Mouse (Mus musculus) retina, postnatal 7 days (tissue): ENCODE data around the gene Pias1.

Source experiments
- DNase-seq: peaks from one replicate; pipeline ENCODE4 v3.0.0-alpha.2; 2012; ENCODE audit warnings: low read depth, low spot score

Pias1 gene

DNA sequence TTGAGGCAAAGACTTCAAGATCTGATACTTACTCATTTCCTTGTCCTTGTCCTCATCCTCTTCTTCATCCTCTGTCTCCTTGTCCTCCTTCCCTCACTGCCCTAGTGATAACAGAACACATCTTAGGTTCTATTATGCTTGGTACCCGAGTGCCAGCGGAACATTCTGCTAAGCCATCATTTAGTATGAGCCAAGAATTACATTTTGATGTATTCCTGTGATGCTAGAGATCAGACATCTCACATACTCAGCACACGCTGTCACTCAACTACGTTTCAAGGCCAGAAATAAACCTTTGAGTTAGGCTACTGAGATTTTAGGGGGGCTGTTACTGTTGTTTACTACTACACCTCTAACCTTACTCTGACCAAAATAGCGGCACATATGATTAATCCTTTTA, at the start of gene Pias1:
Pias1 (minus strand) TSS at position 101 of the 400 bp plus-strand sequence.
- no peak for DNase-seq

DNA sequence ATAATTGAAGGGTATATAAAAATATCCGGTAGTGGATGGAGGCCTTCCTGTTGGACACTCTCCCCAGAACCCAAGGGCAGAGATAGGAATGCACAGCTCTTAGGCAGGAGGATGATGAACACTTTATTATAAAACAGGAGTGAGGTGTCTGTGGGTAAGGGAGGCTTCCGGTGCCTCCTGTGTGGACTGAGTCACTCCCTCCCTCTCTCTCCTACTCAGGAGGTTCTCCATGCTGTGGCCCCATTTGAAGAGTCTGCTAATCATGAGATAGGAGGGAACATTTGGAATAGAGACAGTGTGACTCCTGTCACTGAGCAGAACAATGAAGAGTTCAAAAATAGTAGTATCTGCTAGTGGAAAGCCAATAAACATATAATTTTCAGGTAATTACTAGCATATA, 47.7 kb upstream of the Pias1 start:
- DNase-seq: no peak

DNA sequence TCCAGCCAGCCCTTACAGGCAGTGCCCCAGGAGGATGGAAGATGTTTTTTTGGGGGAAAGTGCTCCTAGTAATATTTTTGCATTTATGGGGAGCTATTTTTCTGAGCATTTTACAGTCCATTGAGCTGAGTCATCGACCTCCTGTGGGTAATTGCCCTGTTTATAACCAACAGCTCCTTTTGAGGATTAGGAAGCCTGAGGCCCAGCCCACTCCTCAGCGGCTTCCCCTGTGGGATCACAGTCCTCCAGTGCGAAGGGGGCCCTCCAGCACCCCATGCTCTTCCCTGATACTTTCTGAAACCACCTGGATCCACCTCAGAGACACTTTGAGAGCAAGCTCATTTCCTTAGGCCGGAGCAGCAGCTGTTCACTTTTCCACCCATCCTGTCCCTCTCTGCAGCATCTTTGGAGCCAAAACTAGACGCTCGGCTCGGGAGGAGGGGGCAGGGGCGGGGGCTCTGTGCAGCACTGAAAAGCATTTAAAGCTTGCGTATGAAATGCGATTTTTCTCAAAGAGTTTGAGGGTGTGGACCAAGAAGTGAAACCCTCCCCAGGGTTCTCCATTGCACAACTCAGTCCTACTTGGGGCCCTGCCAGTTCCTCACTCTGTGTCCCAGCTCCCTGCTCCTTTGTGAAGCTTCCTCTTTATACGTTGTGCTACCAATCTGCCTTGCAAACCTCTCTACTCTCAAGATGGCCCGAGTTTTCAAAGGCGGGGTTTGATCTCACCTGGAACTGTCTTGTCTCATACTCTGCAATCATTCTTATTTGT, 43.5 kb upstream of the Pias1 start:
- no peak for DNase-seq

DNA sequence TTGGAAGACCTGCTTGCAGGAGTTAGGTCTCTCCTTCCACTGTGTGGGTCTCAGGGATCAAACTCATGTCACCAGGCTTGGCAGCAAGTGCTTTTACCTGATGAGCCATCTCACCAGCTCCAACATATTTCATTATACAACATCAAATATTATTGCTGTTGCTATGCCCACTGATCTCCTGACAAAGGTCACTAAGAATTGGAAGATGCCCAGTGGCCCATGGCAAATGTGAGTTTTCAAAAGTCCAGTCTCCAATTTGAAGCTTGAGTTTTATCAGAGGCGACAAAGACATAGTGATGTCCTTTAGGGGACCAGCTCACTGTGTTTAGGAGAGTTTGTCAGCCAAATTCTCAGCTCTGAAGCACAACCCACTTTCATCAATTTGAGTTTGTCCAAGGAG, 34.8 kb upstream of the Pias1 start:
- DNase-seq: no peak

DNA sequence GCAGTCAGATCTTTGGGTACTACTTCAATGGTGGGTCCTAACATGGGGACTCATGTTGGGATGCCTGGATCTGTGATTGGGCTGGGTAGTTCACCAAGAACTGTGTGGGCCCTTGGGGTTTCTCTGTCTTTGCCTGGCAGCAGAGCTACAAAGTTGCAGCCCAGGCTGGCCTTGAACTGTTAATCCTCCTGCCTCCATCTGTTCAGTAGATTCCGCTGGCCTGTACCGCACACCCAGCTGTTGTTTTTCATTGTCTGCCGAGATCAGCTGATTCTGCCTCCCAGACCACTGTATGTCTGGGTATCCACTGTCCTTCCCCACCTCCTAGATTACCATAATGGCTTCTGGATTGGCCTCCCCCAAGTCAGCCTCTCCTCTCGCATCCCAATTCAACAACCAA, 19.6 kb upstream of the Pias1 start:
- DNase-seq: no peak

DNA sequence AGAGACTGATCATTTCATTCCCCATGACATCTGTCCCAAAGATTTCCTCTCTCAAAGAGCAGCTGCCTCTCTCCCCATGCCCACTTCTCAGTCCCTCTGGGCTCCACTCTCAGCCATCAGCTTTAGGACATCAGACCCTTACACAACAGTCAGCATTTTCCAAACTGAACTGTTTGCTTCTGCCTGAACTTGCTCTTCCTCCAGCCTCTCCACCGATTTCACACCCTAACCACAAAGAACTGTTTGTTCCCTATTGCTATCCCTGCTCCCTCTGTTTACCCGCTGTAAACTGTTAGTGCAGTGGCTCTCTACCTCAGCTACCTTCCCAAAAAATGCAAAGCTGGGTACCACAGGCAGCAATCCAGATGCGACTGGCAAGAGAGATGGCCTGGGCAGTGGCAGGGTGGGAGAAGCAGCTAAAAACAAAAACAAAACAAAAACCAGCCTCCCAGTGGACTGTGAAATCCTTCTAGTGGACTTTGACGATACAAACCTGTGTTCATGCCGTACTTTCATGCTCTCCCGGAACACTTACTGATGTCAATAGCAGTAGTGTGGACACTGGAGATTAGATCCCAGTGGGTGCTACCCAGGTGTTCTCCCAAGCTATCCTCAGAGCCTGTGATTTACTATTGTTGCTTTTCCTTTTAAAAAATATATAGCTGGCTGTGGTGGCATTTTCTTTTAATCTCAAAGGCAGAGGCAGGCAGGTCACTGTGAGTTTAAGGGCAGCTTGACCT, 18.5 kb upstream of the Pias1 start:
- DNase-seq: no peak

DNA sequence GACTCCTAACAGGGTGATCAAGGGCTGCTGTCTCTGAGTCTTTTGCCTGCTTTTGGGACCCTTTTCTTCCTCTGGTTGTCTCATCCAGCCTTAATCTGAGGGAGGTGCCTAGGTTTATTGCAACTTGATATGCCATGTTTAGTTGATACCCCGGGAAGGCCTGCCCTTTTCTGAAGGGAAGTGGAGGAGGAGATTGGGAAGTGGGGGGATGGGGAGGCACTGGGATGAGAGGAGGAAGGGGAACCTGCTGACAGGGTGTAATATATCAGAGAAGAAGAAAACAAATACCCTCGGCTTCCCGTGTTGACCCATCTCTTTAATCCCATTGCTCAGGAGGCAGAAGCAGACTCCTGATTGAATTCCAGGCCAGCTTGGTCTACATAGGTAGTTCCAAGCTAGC, 10.8 kb upstream of the Pias1 start:
- DNase-seq: no peak

DNA sequence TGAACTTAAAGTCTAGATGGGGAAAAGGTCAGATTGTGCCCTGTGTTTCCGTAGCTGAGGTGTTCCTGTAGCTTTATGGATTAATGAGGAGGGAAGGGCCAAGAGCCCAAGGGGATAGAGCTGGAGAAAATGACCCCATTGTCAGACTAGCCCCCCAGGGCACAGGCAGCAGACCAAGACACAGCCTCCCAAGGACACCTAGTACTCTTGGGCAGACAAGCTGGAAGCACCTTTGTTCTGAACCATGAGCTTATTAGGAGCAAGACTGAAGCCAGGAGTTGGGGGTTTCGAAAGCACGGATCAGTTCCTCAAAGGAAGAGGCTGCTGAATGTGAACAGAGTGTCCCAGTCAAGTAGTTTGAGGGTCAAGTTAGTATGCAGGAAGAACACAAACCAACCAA, 9.9 kb upstream of the Pias1 start:
- DNase-seq: no peak

DNA sequence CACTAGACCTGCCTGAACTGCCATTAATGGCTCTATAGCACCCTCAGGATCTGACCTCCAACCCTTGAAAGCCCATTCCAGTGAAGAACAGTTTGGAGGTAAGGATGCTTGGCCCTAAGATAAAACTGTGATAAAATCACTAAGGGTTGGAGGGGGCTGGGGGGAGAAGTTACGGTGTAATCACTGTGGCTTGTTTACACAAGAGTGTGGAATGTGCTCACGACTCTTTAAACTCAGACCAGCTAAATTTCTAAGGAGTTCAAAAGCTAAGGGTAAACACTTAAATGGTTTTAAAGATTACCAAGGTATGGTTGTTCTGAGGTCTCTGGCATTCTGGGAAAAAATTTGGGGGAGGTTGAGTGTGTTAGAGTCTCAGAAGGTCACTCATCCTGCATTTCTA, 7.5 kb upstream of the Pias1 start:
- DNase-seq: no peak

DNA sequence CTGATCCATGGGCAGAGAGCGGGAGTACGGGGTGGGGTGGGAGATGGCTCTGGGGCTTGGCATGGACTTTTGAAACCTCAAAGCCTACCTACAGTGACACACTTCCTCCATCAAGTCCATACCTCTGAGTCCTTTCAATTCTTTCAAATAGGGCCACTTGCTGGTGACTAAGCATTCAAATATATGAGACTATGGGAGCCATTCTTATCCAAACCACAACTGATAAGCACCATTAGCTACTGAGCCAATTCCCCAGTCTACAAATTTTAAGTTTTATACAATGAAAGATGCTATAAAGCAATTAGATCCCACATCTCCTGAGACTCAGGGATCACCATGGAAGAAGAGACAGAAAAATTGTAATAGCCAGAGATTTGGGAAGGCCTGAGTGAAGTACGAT, 2.4 kb upstream of the Pias1 start:
- no peak for DNase-seq

DNA sequence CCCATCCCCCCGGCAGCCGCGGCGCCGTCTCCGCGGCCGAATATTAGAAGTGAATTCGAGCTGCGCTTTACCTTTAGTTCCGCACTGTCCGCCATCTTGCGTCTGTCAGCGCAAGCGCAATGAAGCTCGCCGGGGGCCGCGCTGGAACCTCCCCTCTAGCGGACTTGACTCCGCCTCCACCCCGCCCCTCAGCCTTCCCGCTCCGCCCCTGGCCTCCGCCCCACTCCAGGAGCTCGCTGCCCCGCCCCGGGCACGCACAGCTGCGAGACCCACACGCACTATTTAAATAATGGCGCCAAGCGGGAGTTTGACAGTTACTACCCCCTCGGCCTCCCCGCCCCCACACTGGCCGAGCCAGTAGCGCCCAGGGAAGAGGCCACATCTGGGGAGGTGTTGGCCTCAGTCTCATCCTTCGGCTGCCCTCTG, 6.9 kb downstream of the Pias1 start:
- DNase-seq: peak; percentile 96

DNA sequence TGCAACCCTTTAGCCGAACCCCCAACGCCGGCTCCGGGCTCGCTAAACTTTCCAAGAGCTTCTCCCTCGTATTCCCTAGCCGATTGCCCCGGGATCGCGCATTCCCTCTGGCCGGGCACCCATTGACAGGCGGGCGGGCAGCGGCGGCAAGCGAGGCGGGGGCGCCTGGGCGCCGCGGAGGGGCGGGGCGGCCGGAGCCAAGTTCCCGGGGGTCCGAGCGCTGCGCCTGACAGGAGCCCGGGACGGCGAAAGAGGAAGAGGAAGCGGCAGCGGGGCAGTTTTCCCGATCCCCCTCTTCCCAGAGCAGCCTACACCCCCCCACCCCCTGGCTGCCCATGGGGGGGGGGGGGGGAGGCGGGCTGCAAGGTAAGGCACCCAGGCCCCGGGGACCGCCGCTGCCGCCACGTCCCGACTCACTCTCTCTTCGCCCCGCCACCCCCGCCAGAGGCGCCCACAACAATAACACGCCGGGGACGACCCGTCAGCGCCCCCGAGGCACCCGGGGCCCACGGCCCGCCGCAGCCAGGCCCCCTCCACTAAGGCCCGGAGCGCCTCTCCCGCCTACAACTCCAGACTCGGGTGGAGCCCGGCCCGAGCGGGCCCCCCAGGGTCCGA, 7.5 kb downstream of the Pias1 start:
- peak; percentile 24 for DNase-seq

DNA sequence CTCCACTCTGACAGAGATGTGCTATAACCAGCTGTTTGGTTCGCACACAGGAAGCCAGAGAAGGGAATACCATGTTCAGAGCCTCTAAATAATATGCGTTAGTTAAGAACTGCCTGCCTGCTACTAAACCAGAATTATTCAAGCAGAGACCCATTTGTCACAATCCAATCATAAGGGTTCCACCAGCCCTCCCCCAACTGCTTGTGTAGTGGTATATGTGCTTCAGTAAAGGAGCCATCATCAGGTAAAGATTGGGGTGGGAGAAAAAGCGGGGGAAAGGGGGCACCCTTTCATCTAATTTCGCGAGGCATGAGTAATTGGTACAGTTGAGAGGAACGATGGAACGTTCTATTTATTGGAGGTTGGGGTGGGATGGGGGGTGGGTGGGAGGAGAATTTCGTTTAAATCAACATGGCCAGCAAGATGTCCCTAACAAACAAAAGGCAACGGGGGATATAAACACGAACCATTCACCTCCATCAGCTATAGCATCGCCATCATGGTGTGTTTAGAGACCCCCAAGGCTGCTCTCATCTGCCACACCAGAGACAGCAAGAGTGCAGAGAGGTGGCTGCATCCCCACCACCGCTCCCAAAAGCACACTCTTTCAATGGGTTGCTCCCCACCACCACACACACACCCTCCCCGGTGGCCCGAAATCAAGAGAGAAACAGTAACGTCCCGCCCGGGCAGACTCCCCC, 8.1 kb downstream of the Pias1 start:
- DNase-seq: no peak

DNA sequence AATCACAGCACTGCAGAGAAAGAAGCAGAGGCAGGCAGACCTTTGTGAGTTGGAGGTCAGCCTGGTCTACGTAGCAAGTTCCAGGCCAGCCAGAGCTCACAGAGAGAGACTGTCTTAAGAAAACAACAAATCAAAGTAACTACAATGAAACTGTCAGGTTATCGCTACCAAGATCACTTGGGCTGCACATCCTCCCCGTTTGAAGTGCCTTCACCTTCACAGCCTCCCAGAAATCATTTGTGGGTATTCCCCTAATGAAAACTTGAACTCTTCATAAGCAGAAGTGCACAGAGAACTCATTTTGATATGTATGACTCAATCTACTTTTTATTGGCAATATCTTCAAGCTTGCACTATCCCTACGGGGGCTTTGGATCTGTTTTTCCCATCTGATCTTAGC, 10.6 kb downstream of the Pias1 start:
- DNase-seq: no peak

DNA sequence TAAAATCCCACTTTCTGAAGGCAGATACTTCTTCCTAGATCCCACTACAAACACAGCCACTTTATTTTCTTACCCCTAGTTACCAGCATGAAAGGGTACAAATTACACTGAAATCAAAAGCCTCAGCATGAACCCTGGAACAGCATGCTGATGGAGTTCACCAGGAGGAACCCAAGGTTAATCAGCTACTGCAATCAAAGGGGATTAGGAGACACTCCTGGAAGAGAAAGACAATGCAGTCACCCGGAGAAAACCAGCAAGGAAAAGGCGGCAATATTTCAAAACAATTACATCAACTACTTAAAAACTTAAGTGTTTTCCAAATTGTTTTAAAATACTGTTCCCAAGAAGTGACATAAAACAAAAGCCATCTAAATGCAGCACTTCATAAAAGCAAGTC, 11.9 kb downstream of the Pias1 start:
- no peak for DNase-seq

DNA sequence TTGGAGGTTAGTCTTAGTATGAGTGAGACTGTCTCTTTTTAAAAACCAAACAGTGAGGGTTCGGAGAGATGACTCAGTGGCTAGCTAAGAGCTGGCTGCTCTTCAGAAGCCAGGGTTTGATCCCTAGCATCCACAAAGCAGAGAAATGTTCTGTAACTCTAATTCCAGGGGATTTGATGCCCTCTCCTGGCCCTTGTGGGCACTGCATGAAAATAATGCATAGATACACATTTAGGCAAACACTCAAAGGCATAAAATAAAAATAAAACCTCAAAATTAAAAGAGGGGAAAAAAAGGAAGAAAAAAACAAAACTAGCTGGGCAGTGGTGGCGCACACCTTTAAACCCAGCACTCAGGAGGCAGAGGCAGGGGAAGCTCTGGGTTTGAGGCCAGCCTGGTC, 13.3 kb downstream of the Pias1 start:
- DNase-seq: no peak

DNA sequence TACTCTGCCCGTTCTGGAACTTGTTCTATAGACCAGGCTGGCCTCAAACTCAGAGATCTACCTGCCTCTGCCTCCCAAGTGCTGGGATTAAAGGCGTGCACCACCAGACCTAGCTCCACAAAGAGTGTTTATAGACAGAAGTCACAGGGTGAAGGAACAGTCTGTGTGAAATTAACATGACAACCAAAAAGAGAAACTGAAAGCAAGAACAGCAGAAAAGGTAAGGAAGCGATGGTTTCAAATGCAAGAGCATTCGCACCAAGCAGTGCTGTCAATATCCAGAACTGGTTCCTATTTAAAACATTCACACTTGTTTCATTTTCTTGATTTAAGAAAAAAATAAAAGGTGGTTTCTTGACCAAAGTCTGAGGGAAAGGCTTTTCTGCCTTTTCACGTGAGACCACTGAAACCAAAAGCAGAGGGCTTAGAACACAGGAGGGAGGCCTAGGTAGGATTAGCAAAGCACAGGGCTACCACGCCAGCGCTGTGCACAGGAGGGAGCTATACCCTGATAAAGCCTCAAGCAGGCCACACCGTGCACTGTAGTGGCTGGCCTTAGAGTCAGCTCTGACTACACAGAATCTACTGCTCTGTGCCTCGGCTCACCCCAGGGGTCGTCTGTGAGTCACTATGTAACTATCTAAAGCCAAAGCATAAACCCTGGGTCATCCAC, 15.5 kb downstream of the Pias1 start:
- DNase-seq: no peak

DNA sequence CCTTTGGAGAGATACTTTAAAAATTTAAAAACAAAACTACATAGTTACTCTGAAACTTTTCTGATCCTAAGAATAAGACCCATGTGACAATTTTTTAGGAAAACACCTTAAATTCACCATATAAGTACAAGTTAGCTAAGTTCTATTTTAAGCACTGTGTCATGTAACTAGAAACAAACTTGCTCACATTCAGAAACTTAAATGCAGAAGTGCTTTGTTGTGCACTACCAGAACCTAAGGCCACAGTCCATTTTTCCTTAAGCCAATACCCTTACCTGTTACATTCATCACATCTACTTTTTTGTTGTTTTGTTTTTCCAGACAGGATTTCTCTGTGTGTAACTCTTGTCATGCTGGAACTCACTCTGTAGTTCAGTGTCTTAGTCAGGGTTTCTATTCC, 17.4 kb downstream of the Pias1 start:
- no peak for DNase-seq

DNA sequence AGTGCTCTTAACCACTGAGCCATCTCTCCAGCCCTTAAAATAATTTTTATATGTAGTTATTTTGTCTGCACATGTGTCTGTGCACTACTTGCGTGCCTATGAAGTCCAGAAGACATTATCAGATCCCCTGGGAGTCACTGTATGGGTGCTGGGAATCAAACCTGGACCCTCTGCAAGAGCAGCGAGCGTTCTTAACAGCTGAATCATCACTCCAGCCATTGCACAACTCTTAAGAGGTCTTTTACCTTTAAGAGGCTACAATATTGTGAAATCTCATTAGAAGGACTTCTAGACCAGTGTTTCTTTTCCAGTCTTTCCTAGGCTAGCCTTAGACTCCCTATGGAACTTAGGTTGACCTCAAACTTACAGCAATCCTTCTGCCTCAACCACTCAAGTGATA, 21.7 kb downstream of the Pias1 start:
- DNase-seq: no peak

DNA sequence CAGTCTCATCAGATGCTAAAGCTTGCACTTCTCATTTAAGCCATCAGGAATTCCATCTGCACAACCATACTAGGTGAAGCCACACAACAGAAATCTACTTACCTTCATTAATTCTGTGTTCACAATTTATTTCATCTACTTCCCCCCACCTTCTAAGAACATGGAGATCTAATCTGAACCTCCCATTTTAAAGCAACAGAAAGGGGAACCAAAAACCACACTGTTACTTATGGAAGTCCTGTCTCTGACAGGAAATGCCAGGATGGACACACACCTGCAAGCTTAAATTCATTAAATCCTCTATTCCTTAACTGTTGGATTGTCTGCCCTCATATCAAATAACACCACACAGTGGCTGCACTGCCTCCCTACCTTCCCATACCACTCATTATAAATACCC, 35.0 kb downstream of the Pias1 start:
- DNase-seq: no peak

DNA sequence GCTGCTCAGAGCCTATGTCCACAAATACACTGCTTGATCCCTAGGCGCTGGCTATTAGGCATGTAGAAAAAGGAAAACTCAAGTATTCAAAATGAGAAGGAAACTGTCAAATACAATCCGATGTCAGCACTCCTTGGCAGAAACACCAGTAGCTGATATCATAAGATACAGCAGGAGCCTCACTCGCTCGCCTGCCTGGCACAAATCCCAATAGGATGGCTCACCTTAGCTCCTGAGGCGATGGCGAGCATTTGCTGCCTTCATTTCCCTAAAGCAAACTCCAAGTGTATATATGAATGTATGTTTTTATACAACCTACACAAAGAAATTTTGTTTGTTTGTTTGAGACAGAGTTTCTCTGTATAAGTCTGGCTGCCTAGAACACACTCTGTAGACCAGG, 42.4 kb downstream of the Pias1 start:
- no peak for DNase-seq

DNA sequence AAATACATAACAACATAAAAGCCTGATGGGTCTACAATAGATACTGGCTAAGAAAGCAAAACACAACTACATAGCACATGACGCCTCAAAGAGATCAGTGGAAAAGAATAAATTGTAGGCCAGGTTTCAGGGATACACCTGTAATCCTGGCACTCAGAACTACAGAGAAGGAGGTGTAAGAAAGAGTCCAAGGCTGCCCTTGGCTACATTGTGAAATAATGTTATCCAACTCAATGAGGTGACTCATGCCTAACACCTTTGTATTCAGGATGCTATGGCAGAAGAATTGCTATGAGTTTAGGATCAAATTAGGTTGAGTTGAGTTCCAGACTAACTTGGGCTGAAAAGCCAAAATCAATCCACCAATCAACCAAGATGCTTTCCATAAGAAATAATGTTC, 43.7 kb downstream of the Pias1 start:
- no peak for DNase-seq
